Mouse (Mus musculus) E14TG2a.4 (cell line): ENCODE measurements around the gene Pde2a.

Experiments used
- H3K27me3 ChIP-seq: 2 replicates; pipeline ENCODE4 v1.6.1; 2014; ENCODE audit warnings: low read length, control low read depth; ENCODE audit not compliant: insufficient read depth
- H3K36me3 ChIP-seq: 2 replicates; pipeline ENCODE4 v1.6.1; 2014; ENCODE audit warnings: low read length, control low read depth; ENCODE audit not compliant: insufficient read depth
- H3K4me1 ChIP-seq: replicated peaks from 2 replicates; pipeline ENCODE4 v1.6.1; 2014; ENCODE audit warnings: low read depth, low read length, control low read depth
- H3K4me3 ChIP-seq: replicated peaks from 2 replicates; pipeline ENCODE4 v1.5.1; 2014; ENCODE audit warnings: mild to moderate bottlenecking, low read length
- H3K9me3 ChIP-seq: 2 replicates; pipeline ENCODE4 v1.6.1; 2014; ENCODE audit warnings: low read length, control low read depth
- CTCF ChIP-seq: conservative IDR thresholded peaks from 2 replicates; pipeline ENCODE4 v1.5.1; 2014; ENCODE audit warnings: low read length
- NANOG ChIP-seq: IDR thresholded peaks from 2 replicates; pipeline ENCODE4 v1.6.1; 2014; ENCODE audit warnings: borderline replicate concordance, low read length, mixed read lengths
- POU5F1 ChIP-seq: IDR thresholded peaks from 2 replicates; pipeline ENCODE4 v1.6.1; 2014; ENCODE audit warnings: low read length, borderline replicate concordance

The Pde2a gene

GRCm38 (mm10) chr7:101453725-101454124 lies 32.2 kb downstream of the Pde2a start:
- no peaks in the 10 kb centered on the region for H3K36me3 ChIP-seq
- TF ChIP-seq NANOG (no peak), CTCF (no peak), POU5F1 (no peak)

GRCm38 (mm10) chr7:101454479-101454878 lies 33.0 kb downstream of the Pde2a start:
- Histone ChIP-seq H3K4me3 (no peak overlapping the region), H3K4me1 (peaks cover 47% of the 10 kb centered on the region), H3K36me3 (no peaks in the 10 kb centered on the region), H3K27me3 (peaks cover 86% of the 10 kb centered on the region), H3K9me3 (no peaks in the 10 kb centered on the region)
- TF ChIP-seq NANOG (no peak), CTCF (no peak), POU5F1 (no peak)

More at GRCm38 (mm10) chr7:101453725-101454124, 32.2 kb downstream of the Pde2a start:
- Histone ChIP-seq H3K4me1 (peaks cover 43% of the 10 kb centered on the region), H3K9me3 (no peaks in the 10 kb centered on the region), H3K4me3 (no peak overlapping the region), H3K27me3 (peaks cover 86% of the 10 kb centered on the region)

GRCm38 (mm10) chr7:101455141-101455540 lies 33.6 kb downstream of the Pde2a start:
- Histone ChIP-seq H3K9me3 (0 out of 2 replicates have a peak, but pooled peaks cover 6% of the 10 kb centered on the region), H3K36me3 (no peaks in the 10 kb centered on the region), H3K4me3 (no peak overlapping the region), H3K27me3 (peaks cover 80% of the 10 kb centered on the region), H3K4me1 (peaks cover 47% of the 10 kb centered on the region)
- TF ChIP-seq NANOG, result no peak
- no peak for TF ChIP-seq CTCF
- no peak for TF ChIP-seq POU5F1

- peaks cover 46% of the 10 kb centered on the region for H3K4me1 ChIP-seq
- peaks cover 71% of the 10 kb centered on the region for H3K27me3 ChIP-seq
- H3K4me3 ChIP-seq, result no peak overlapping the region
Measured at GRCm38 (mm10) chr7:101456318-101456717, 34.8 kb downstream of the Pde2a start.

GRCm38 (mm10) chr7:101456789-101457188 lies 35.3 kb downstream of the Pde2a start:
- TF ChIP-seq CTCF (no peak), NANOG (no peak), POU5F1 (no peak)
- 0 out of 2 replicates have a peak overlapping the region, but pooled peaks have one; percentile 17 for H3K4me3 ChIP-seq
- H3K4me1 ChIP-seq, result peaks cover 42% of the 10 kb centered on the region
- no peaks in the 10 kb centered on the region for H3K36me3 ChIP-seq
- H3K9me3 ChIP-seq, result 0 out of 2 replicates have a peak, but pooled peaks cover 6% of the 10 kb centered on the region
- peaks cover 67% of the 10 kb centered on the region for H3K27me3 ChIP-seq

More at GRCm38 (mm10) chr7:101456318-101456717, 34.8 kb downstream of the Pde2a start:
- TF ChIP-seq CTCF (no peak), NANOG (no peak), POU5F1 (no peak)
- H3K9me3 ChIP-seq, result 0 out of 2 replicates have a peak, but pooled peaks cover 6% of the 10 kb centered on the region
- no peaks in the 10 kb centered on the region for H3K36me3 ChIP-seq

- TF ChIP-seq CTCF (no peak), NANOG (no peak), POU5F1 (no peak)
- H3K9me3 ChIP-seq, result 0 out of 2 replicates have a peak, but pooled peaks cover 6% of the 10 kb centered on the region
- H3K4me3 ChIP-seq, result no peak overlapping the region
- H3K4me1 ChIP-seq, result peaks cover 40% of the 10 kb centered on the region
- peaks cover 62% of the 10 kb centered on the region for H3K27me3 ChIP-seq
- H3K36me3 ChIP-seq, result no peaks in the 10 kb centered on the region
Measured at GRCm38 (mm10) chr7:101457283-101457682, 35.8 kb downstream of the Pde2a start.

GRCm38 (mm10) chr7:101457801-101458200 lies 36.3 kb downstream of the Pde2a start:
- H3K4me1 ChIP-seq, result peaks cover 40% of the 10 kb centered on the region
- no peaks in the 10 kb centered on the region for H3K36me3 ChIP-seq
- peaks cover 57% of the 10 kb centered on the region for H3K27me3 ChIP-seq
- H3K4me3 ChIP-seq, result 0 out of 2 replicates have a peak overlapping the region, but pooled peaks have one; percentile 3
- no peak for TF ChIP-seq CTCF
- TF ChIP-seq POU5F1, result no peak
- no peak for TF ChIP-seq NANOG
- 0 out of 2 replicates have a peak, but pooled peaks cover 6% of the 10 kb centered on the region for H3K9me3 ChIP-seq

GRCm38 (mm10) chr7:101458278-101458781 lies 36.8 kb downstream of the Pde2a start:
- 0 out of 2 replicates have a peak overlapping the region, but pooled peaks have one; percentile 3 for H3K4me3 ChIP-seq
- H3K9me3 ChIP-seq, result peaks cover 10% of the 10 kb centered on the region; the same call in 1 of the 2 replicates
- peaks cover 51% of the 10 kb centered on the region for H3K27me3 ChIP-seq
- TF ChIP-seq POU5F1 (no peak), NANOG (no peak), CTCF (no peak)
- peaks cover 40% of the 10 kb centered on the region for H3K4me1 ChIP-seq
- H3K36me3 ChIP-seq, result no peaks in the 10 kb centered on the region

- H3K9me3 ChIP-seq, result peaks cover 20% of the 10 kb centered on the region
- no peak for TF ChIP-seq NANOG
- TF ChIP-seq POU5F1, result no peak
- TF ChIP-seq CTCF, result no peak
- H3K36me3 ChIP-seq, result no peaks in the 10 kb centered on the region
- peaks cover 40% of the 10 kb centered on the region for H3K4me1 ChIP-seq
- peaks cover 42% of the 10 kb centered on the region for H3K27me3 ChIP-seq
- H3K4me3 ChIP-seq, result no peak overlapping the region
Measured at GRCm38 (mm10) chr7:101459305-101459813, 37.9 kb downstream of the Pde2a start.
